Mouse (Mus musculus): ENCODE data around the gene Ucn.

Gene Ucn

DNA sequence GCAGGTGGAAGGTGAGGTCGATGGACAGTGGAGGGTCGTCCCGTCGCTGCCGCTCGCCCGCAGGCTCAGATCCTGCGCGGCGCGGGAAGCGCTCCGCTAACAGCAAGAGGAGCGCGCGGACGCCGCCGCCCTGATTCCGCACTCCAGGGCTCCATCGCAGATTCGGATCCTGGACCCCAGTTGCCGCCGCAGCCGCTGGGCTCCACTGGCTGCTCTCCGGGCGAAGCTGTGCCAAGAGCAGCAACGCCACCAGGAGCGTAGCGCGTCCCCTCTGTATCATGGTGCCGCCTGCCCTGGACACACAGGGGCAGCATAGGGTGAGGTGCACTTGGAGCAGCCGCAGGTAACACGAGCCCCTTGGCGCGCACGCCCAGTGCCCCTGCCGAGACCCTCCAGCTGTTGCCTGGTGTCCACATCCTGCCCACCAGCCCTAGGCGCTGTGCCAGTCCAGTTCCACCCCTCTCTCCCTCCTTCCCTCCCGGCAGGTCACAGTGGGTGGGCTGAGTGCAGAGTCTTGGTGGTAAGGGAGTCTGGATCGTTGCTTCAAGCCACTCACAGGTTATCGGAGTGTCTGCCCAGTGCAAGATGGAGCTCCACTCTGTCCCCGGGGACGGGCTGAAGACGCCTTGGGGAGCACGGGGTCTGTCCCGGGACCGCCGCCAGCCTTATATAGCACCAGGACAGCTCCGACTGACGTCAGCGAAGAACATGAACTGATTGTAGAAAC, at the start of gene Ucn:
TSS of gene Ucn (minus strand) at position 589 of the 727 bp plus-strand sequence.
- no peak for DNase-seq

DNA sequence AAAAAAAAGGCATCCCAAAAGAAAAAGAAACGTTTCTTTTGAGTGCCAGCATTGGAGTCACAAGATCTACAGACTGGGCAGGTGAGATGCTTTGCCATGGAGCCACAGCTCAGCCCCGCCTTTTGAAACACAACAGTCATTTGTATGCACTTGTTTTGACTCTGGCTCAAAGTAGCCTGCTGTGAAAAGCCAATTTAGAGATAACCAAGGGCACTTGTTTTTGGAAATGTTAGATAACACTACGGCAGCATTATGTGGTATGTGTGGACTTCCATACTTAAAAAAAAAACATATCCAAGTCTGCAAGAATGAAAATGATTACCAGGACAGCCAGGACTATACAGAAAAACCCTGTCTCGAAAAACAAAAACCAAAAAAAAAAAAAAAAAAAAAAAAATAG, 45.0 kb upstream of the Ucn start:
- DNase-seq, result no peak

DNA sequence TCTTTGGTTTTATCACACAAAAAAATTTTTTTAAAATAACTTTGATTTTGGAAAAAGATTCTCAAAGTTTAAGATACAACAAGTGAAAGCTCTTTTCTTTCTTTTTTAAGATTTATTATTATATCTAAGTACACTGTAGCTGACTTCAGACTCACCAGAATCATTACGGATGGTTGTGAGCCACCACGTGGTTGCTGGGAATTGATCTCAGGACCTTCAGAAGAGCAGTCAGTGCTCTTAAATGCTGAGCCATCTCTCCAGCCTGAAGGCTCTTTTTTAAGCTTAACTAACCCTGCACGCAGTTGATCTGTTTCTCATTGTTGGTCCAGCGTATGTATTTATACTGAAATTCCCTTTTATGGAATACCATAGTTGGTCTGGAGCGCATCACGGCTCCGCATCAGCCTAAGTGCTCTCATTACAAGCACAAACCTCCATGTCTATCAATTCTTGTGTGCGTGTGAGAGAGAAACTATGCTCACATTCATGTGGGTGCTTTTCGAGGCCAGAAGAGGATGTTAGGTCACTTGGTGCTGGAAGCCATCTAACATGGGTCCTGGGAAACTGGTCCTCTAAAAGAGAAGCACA, 42.6 kb upstream of the Ucn start:
- DNase-seq, result no peak

DNA sequence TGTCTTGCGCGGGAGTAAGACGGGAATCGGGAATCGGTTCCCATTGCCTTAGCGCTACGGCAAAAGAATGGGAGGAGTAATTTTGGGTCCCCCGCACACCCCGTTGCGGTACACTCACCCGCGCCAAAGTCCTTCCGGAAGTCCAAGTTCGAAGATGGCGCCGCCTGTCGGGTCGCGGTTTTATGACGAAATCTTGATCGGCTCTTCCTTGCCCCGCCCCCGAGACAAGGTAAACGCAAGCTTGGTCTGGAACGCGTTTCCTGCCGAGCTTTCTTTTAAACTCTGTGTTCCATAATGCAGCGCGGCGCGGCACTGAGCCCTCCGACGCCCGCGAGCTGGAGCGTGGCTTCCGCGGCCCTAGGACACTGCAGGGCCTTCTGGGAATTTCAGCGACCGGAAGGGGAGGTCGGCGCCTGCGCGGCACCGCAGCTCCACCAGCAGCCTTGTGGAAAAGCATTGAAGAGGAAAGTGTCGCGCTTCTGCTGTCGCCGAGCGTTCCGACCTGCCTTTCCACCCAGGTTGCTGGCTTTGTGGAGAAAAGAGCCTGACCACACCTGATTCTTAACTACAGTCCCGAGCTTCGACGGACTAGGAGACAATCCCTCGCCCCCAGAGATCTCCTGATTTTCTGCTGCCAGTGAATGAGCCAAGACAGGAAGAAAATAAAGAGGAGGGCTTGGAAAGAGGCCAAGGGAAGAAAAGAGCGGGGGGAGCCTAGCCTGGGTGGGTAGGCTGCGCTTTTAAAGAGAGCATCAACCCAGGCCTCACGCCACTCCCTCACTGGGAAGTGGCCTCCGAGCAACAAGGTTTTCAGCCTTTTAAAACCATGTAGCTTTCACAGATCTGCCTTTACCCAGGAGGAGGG, 41.4 kb upstream of the Ucn start, which contains the start of the genes Gm29609 and Gtf3c2:
TSS of gene Gm29609 (minus strand) at position 146 of the 865 bp plus-strand sequence.
TSS of gene Gtf3c2 (minus strand) at position 379 of the 865 bp plus-strand sequence.
- DNase-seq, result peak; percentile 95

DNA sequence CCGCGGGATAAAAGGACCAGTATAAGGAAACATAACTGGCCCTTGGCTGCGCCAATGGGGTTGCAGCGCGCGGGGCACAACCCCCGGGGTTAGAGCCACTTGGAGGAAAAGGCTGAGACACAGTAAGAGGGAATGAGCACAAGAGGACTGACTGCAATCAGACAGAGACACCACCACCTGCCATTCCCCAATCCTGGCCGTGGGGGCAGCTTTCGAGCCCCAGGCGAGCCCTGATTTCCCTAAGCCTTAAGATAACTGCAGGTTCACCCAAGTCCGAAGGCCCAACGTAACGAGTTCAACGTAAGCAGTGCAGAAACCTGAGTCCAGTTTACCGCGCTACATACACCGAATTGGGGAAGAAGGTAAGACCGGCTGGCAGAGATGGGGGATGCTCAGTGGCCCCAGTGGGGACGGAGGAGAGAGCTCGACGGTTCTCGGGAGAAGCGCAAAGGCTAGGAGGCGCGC, 40.7 kb upstream of the Ucn start:
- no peak for DNase-seq

DNA sequence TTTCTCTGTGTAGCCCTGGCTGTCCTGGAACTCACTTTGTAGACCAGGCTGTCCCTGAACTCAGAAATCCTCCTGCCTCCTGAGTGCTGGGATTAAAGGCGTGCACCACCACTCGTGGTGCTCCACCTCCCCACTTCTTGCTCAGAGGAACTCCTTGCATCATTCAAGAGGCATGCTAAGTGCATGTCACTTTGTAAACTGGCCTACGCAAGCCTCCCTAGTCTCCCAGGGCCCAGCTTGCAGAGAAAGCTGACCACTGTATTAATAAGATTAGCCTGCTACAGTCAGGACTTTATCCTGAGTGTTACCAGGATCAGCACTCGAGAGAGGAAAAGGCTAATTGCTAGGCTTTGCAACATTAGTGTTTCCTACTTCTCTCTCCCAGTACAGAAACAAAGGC, 30.0 kb upstream of the Ucn start:
- DNase-seq, result no peak

DNA sequence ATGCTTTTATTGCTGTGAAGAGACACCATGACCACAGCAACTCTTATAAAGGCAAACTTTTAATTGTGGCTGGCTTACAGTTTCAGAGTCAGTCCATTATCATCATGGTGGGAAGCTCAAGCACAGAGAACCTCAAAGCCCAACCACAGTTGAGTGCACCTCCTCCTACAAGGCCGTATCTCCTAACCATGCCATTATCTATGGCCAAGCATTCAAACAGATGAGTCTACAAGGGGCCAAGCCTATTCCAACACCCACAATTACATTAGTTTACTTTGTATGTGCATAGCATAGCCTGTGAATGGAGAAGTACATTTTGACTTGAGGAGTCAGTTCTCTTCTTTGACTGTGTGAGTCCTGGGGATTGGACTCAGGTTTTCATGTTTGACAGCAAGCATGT, 26.2 kb upstream of the Ucn start:
- no peak for DNase-seq

DNA sequence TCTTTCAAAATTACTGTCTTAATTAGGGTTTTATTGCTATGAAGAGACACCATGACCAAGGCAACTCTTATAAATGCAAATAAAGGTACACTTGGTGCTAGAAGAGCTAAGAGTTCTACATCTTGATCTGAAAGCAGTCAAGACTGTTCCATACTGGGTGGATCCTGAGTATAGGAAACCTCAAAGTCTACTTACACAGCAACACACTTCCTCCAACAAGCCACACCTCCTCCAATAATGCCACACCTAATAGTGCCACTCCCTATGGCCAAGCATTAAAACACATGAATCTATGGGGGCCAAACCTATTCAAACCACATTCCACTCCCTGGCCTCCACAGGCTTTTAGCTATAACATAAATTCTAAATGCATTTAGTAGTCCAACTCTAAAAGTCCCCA, 23.8 kb upstream of the Ucn start:
- no peak for DNase-seq

DNA sequence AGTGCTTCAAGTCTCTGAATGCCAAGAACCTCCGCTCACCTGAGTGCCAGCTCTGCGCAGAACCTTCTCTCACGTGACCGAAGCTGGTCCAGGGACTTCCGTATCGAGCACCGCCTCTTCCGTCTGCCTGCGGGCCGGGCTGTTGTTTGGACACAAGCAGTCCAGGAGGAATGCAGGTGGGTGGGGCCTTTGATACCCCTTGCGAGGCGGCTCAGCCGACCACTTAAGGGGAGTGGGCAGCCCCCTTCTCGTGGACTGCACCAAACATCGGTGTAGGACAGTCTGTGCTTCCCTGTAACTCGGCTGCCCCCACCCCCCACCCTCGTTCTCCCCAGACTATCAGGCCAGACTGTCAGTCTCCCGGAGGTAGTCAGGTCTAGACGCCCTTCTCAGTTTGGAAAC, 15.5 kb upstream of the Ucn start, which contains the start of gene Mpv17:
TSS of gene Mpv17 (minus strand) at position 100 of the 402 bp plus-strand sequence.
- peak; percentile 82 for DNase-seq

DNA sequence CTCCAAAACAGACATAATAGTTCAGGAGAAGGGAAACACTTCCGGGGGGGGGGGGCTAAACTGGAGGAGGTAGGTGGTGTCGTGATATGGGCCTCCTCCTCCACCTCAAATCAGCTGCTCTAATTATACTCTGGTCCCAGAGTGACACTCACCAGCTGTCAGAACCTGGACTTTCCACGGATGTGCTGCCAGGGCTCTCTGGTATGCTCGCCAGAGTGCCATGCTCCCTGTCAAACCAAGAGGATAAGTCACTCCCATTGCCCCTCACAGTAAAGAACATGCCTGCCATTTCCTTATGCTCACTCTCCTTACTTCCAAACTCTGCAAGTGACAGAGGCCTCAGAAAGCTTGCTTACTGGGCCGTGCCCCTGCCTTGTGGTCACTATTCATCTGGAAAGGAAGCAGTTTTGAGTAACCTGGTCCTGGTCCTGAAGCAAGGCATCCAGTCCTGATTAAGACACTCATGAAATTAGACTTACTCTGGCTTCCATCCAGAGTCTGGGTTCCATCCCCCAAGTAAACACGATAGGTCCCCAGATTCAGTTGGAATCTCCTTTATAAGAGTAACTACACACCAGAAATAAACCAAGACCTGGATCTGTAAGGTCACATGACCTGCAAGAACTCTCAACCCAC, 15.0 kb upstream of the Ucn start:
- DNase-seq, result no peak

DNA sequence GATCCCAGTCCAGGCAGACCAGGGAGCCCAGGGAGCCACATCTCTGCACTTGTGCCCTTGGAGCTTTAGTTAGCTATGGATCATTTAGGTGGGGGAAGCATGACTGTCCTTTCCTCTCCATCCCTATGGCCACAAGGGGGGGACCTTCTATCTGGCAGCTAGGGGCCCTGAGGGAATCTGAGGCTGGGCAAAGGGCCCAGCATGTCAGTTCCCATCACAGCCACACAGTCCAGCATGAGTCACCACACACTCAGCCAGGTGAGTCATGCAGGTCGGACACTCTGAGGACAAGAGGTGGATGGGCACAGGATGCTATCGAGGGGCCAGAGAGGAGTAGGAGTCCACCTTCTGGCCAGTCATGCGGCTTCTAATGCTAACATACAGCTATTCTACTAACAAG, 13.1 kb upstream of the Ucn start:
- DNase-seq, result no peak

DNA sequence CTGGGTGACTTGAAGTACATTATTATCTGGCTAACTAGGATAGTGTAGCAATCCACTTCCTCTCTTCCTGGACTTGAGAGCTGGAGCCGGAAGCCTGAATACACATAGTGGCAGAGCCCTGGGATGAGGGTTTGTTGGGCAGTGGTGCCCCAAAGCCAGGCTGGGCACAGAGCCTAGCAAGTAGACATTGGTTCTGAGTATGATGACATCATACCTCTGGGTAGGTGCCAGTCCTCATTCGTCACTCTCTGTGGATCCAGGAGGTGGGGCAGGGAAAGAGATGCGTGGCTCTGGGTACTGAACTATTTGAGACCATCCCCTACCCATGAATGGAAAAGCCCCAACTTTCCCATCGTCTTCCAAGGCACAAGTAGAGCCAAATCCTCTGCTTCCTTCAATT, 11.2 kb upstream of the Ucn start:
- no peak for DNase-seq

DNA sequence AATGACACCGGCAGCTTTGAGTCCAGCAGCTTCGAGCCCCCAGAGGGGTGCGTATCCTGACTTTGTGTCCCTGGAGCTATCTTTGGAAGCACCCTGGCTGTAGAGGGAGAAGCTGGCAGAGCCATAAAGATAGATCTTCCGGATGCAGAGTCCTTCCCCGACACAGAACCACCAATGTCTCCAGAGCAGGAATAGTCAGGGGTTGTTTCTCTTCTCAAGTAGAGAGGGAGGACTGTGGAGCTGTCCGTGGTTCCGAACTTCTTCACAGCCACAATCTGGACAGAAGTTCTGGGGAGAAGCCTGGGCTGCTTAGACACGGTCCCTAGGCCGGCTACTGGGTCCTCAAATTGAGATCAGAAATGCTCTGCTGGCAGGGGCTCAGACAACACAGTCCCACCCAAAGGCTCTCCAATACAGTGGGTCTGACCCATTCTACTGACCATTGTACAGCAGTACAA, 368 bp upstream of the Ucn start:
- DNase-seq, result peak; percentile 14

DNA sequence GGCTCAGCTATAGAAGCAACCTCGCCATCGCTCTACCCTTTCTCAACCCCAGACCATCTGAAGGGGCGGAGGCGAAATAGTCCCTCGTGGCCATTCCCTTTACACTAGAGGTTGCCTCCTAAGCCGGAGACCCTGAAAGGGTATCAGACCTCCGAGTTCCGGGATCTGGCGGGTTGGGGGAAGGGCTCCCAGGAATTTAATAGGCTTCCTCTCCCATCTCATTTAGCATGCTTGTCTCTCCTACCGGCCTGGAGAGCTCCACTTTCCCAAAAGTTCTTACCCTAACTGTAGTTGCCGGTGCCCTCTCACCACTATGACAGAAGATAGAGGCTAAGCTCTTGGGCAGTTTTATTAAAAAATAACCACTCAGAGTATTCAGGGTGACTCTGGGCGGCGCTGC, 971 bp downstream of the Ucn start:
- no peak for DNase-seq

DNA sequence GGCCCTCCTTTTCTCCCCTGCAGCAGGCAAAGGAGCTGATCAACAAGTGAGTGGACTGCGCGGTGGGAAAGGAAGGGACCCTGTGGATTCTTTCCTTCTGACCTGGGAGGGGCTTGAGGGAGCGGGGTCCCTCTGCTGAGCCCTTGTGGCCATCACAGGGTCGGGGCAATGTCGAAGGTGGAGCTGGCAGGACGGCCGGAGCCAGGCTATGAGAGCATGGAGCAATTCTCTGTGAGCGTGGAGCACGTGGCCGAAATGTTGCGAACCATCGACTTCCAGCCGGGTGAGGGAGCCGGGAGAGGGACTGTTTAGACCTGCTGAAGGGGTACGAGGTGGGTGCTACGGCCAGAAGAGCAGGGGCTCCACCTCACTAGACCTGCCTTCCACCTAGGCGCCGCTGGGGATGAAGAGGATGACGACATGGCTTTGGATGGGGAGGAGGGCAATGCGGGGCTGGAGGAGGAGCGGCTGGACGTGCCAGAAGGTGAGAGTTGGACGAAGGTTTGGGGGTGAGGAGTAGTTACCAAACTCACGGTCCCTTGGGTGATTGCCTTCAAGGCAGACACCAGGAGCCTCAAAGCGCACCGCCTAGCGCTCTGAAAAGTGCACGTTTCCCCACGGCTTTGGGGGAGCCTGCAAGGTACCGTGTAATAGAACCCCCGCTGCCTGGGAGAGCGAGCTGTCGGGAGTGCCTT, 1.8 kb downstream of the Ucn start:
- no peak for DNase-seq

DNA sequence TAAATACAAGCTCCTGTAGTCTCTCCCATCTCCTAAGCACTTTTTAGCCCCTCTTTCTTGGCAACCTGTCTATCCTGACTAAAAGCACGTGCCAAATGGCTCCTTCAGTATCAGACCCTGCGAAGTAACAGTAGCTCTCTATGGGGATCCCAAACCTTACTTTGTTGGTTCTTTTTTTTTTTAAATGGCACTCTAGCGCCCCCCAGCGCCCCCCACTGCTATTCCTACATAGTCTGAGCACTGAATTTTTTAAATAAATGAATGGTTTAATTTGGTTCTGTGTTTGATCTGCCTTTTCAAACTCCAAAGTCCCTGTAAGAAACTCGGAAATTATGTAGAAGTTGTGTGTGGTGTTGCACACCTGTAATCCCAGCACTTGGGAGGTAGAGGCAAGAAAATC, 12.6 kb downstream of the Ucn start:
- DNase-seq, result no peak

DNA sequence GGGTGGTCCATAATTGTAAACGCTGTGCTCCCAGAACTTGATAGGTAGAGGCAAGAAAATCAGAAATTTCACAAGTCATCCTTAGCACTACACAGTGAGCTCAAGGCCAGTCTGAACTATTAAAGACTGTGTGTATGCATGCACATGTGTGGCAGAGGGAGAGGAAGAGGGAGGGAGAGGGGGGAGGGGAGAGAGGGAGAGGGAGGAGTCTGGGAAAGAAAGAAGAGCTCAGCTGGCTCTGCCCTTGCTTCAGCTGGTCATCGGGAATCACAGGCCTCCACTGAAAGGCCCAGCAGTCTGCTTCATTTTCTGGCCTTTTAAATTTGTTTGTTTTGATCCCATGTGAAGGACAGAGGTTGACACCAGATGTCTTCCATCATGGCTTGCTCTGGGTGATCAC, 15.1 kb downstream of the Ucn start:
- DNase-seq, result no peak

DNA sequence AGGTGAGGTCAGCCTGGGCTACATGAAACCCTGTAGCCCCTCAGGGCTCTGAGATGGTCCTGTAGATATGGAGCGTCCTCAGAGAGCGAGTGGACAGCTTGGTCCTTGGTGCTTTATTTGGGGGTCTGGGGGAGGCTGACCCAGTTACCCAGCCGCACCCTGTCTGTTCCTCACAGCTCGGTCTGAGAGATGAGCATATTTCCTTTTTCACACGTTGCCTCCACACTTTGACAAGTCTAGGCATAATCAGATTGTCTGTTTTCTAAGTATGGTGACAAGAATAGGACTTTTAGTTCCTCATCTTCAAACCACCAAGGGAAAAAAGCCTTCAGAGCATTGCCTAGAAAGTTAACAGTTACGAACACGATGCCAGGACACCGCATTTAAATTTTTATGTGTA, 17.5 kb downstream of the Ucn start:
- no peak for DNase-seq

DNA sequence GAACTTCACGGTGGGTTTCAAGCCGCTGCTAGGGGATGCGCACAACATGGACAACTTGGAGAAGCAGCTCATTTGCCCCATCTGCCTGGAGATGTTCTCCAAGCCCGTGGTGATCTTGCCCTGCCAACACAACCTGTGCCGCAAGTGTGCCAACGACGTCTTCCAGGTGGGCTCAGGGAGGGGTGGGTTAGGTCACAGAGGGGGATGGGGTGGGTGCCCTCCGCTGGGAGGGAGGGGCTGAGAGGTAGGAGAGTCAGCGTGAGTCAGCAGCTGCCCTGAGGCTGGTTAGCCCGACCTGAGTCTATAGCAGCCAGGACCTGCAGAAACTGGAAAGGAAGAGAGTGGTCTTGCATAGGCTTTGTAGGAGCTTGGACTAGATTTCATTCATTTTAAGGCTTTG, 21.7 kb downstream of the Ucn start:
- no peak for DNase-seq

DNA sequence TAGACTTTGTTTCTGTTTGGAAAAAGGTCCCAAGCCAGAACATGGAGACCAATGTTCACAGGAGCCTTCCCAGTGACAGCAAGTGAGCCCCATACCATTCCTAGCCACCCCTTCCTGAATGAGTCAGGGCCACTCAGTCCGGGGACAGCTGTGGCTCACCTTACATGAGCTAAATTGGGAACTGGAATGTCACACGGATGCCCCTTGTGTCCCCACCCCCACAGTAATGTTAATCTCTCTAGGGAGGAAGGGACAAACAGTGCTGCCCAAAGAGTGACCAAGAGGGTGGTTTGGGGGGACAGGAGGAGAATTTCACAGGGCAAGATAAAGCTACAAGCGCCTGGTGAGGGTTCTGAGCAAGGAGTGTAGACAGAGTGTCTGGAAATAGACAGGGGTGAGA, 22.3 kb downstream of the Ucn start, which contains the start of gene Trim54:
TSS of gene Trim54 (plus strand) at position 359 of the 400 bp plus-strand sequence.
- DNase-seq, result no peak

DNA sequence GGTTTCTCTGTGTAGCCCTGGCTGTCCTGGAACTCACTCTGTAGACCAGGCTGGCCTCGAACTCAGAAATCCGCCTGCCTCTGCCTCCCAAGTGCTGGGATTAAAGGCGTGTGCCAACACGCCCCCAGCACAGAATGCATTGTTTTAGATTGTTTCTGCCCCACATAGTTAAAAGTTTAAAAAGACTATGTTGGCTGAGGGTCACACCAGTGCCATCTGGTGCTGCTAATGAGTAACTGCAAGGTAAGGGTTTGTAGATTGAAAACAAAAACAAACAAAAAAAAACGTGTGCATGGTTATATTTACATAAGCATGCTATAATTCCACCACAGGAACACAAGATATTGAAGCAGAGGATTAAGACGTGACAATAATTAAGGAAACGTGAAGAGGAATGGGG, 27.8 kb downstream of the Ucn start:
- no peak for DNase-seq

DNA sequence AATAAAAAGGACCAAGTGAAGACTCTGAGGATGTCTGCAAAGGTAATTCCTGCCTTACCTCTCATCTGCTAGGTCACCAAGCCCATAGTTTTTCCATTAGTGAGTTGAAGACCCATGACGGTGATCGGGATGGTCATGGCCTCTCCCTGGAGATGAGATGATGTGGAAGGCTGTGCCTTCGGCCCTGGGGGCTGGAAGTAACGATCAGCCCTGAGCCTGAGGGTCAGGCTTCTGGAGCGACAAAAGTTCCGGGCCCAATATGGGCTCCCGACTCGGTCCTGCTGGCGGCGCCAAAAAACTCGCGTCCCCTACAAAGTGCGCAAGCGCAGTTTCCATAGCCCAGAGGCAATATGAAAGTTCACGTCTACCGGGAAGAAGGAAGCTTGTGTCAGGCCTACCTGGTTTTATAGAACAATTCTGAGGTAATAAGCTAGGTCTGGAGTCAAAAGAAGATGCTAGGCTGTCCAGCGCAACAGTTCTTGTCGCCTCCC, 30.6 kb downstream of the Ucn start, which contains the start of gene Slc30a3:
TSS of gene Slc30a3 (minus strand) at position 238 of the 491 bp plus-strand sequence.
- DNase-seq, result no peak
